In the genomic region with DNA sequence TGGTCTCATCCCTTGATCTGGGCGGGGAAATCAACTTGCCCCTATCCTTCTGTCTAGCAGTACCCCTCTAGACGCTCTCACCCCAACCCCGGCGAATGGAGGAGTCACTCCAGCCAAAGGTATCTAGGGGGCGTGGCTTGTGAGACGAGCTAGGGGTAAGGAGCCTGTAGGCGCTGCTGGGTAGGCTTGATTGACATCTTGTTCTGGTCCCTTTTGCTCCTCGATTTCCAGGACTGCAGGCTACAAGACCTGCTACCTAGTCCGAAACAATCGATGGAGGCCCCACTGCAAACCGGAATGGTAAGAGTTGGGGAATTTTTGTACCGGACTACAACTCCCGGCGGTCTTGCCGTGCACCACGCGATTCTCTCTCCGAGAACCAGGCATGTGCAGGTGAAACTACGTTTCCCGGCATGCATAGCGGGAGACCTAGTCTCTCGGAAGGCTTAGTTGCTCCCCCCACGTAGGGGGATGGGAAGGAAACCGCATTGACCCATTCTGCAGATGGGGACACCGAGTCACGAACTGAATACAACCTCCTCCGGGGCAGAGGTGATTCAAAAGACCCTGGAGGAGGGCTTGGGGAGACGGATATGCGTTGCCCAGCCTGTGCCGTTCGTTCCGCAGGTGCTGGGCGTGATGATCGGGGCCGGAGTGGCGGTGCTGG, we compare ENCODE assay signal across 8 mouse cellular contexts. TPM values are rescaled to one million over a fixed set of nuclear protein-coding genes. Genes with fewer than 3 reads are reported as not detected.
DNase-seq lines count a peak whose midpoint lies in the region; ATAC-seq lines count a peak whose summit lies in the region.

No protein-coding gene starts in this region.

- no peaks in the 10 kb centered on the region for H3K27me3 ChIP-seq in intestine, embryonic 15.5 days (replicated peaks)
- no peaks in the 10 kb centered on the region for H3K27me3 ChIP-seq in midbrain, embryonic 10.5 days (ENCODE audit: low read depth, poor library complexity, severe bottlenecking)

- no peaks in the 10 kb centered on the region for H3K36me3 ChIP-seq in intestine, embryonic 15.5 days
- H3K36me3 ChIP-seq in midbrain, embryonic 10.5 days: peaks cover 31% of the 10 kb centered on the region

- H3K9me3 ChIP-seq in intestine, embryonic 15.5 days: no peaks in the 10 kb centered on the region
- no peaks in the 10 kb centered on the region for H3K9me3 ChIP-seq in midbrain, embryonic 10.5 days (replicated peaks)

- intact Hi-C loops in gastrocnemius, postnatal 36 days (cut with DNase I): no loop called here
- intact Hi-C loops in left cerebral cortex, postnatal 25 days (cut with DNase I): loop anchor here (2.0 to 5.0 kb wide), 2 partner anchors 106 to 160 kb away; partner anchors contain the start of genes Pet100, Trappc5 and Xab2

- peak overlapping the region; percentile 61 for H3K4me3 ChIP-seq in intestine, embryonic 15.5 days (replicated peaks)
- peak overlapping the region; percentile 65 for H3K4me3 ChIP-seq in midbrain, embryonic 10.5 days

- peak overlapping the region; percentile 89 for H3K4me2 ChIP-seq in intestine, embryonic 15.5 days (replicated peaks)

- peak; percentile 90 for ATAC-seq in intestine, embryonic 15.5 days

- peak; percentile 95 for DNase-seq in adrenal gland, adult 2 months
- peak; percentile 85 for DNase-seq in embryo, embryonic 11.5 days (ENCODE audit: low read depth, low spot score)
- DNase-seq in gastrocnemius, postnatal 36 days: peak; percentile 84 to 89
- peak; percentile 98 for DNase-seq in left cerebral cortex, postnatal 25 days (ENCODE audit: low spot score in 2 of 2)
- DNase-seq in midbrain, embryonic 10.5 days (ENCODE audit: low spot score): peak; percentile 89
- peak; percentile 88 for DNase-seq in right cerebral cortex, postnatal 4 days
- DNase-seq in MN1 (ENCODE audit: low spot score): no peak

- peak overlapping the region; percentile 67 for H3K27ac ChIP-seq in intestine, embryonic 15.5 days
- peak overlapping the region; percentile 78 for H3K27ac ChIP-seq in midbrain, embryonic 10.5 days (replicated peaks)

- H3K9ac ChIP-seq in intestine, embryonic 15.5 days: peak overlapping the region; percentile 55

- H3K4me1 ChIP-seq in intestine, embryonic 15.5 days (replicated peaks): no peaks in the 10 kb centered on the region; the same call in 1 of the 2 replicates
- peaks cover 23% of the 10 kb centered on the region for H3K4me1 ChIP-seq in midbrain, embryonic 10.5 days

- WGBS in intestine, embryonic 15.5 days: under 1% methylated on average over 36 of the region's 36 CpGs
- WGBS in midbrain, embryonic 10.5 days: 2% methylated on average over 36 of the region's 36 CpGs

RNA-seq across cellular contexts. Expression of gene Pnpla6, which starts 1.4 kb away (rescaled TPM):
- total RNA-seq in adrenal gland, adult 2 months (2021): 10 to 100 TPM; 35.2 to 38.8 TPM
- polyA plus RNA-seq in adrenal gland, adult 2 months (2012; rRNA removed): 48.3 and 54.6 TPM in 2 replicates
- total RNA-seq in gastrocnemius, postnatal 36 days (2021): 10 to 100 TPM in 1 of 2 experiments, 1 to 10 TPM in 1; 8.4 to 10.4 TPM
- 34.4 and 36.7 TPM in 2 replicates for polyA plus RNA-seq in intestine, embryonic 15.5 days (2015; fragmentation: Nextera tagmentation; extraction: Ambion mirVana)
- total RNA-seq in left cerebral cortex, postnatal 25 days (2021): 10 to 100 TPM; 66.2 to 70.7 TPM
- 20.0 and 22.2 TPM in 2 replicates for polyA plus RNA-seq in midbrain, embryonic 10.5 days (2016; fragmentation: Nextera tagmentation; extraction: Ambion mirVana)

RNA-seq across cellular contexts. Expression of gene Mcoln1, which starts 16.3 kb away (rescaled TPM):
- total RNA-seq in adrenal gland, adult 2 months (2021): 10 to 100 TPM; 42.5 to 45.0 TPM
- polyA plus RNA-seq in adrenal gland, adult 2 months (2012; rRNA removed): 1,409 and 1,463 TPM in 2 replicates
- total RNA-seq in gastrocnemius, postnatal 36 days (2021): 10 to 100 TPM; 21.3 to 23.0 TPM
- polyA plus RNA-seq in intestine, embryonic 15.5 days (2015; fragmentation: Nextera tagmentation; extraction: Ambion mirVana): 52.4 and 60.9 TPM in 2 replicates
- 10 to 100 TPM; 77.4 to 90.3 TPM for total RNA-seq in left cerebral cortex, postnatal 25 days (2021)
- polyA plus RNA-seq in midbrain, embryonic 10.5 days (2016; fragmentation: Nextera tagmentation; extraction: Ambion mirVana): 62.0 and 69.6 TPM in 2 replicates

RNA-seq across cellular contexts. Expression of gene Zfp358, which starts 23.6 kb away (rescaled TPM):
- 10 to 100 TPM; 22.5 to 23.2 TPM for total RNA-seq in adrenal gland, adult 2 months (2021)
- 80.1 and 81.3 TPM in 2 replicates for polyA plus RNA-seq in adrenal gland, adult 2 months (2012; rRNA removed)
- 10 to 100 TPM; 28.8 to 29.1 TPM for total RNA-seq in gastrocnemius, postnatal 36 days (2021)
- polyA plus RNA-seq in intestine, embryonic 15.5 days (2015; fragmentation: Nextera tagmentation; extraction: Ambion mirVana): 31.3 and 32.6 TPM in 2 replicates
- total RNA-seq in left cerebral cortex, postnatal 25 days (2021): 10 to 100 TPM; 28.2 to 30.3 TPM
- 69.4 and 80.0 TPM in 2 replicates for polyA plus RNA-seq in midbrain, embryonic 10.5 days (2016; fragmentation: Nextera tagmentation; extraction: Ambion mirVana)

RNA-seq across cellular contexts. Expression of gene Tex45, which starts 45.9 kb away (rescaled TPM):
- total RNA-seq in adrenal gland, adult 2 months (2021): under 1 TPM in 1 of 2 experiments, not detected in 1; 0.17 TPM
- 0.16 and 0.17 TPM in 2 replicates for polyA plus RNA-seq in adrenal gland, adult 2 months (2012; rRNA removed)
- under 1 TPM in 1 of 2 experiments, not detected in 1; 0.15 TPM for total RNA-seq in gastrocnemius, postnatal 36 days (2021)
- polyA plus RNA-seq in intestine, embryonic 15.5 days (2015; fragmentation: Nextera tagmentation; extraction: Ambion mirVana): not detected in 2 replicates
- total RNA-seq in left cerebral cortex, postnatal 25 days (2021): not detected
- not detected in 2 replicates for polyA plus RNA-seq in midbrain, embryonic 10.5 days (2016; fragmentation: Nextera tagmentation; extraction: Ambion mirVana)

RNA-seq across cellular contexts. Expression of gene Pex11g, which starts 49.1 kb away (rescaled TPM):
- 10 to 100 TPM; 10.4 TPM for total RNA-seq in adrenal gland, adult 2 months (2021)
- polyA plus RNA-seq in adrenal gland, adult 2 months (2012; rRNA removed): 11.8 and 16.9 TPM in 2 replicates
- total RNA-seq in gastrocnemius, postnatal 36 days (2021): 1 to 10 TPM; 2.4 to 3.5 TPM
- polyA plus RNA-seq in intestine, embryonic 15.5 days (2015; fragmentation: Nextera tagmentation; extraction: Ambion mirVana): 8.9 and 15.2 TPM in 2 replicates
- 1 to 10 TPM in 1 of 2 experiments, under 1 TPM in 1; 0.44 to 1.1 TPM for total RNA-seq in left cerebral cortex, postnatal 25 days (2021)
- polyA plus RNA-seq in midbrain, embryonic 10.5 days (2016; fragmentation: Nextera tagmentation; extraction: Ambion mirVana): 4.5 and 4.8 TPM in 2 replicates
